Mouse (Mus musculus) WW6 (cell line): Measurements from ENCODE around the gene Dennd1c.

ENCODE experiments used
- DNase-seq: peaks from one replicate; pipeline ENCODE4 v3.0.0-alpha.2; 2013; ENCODE audit warnings: low read depth, low spot score

Dennd1c gene

GRCm38 (mm10) chr17:57048816-57049215 lies 29.5 kb downstream of the Dennd1c start:
- DNase-seq = no peak

GRCm38 (mm10) chr17:57047406-57047805 lies 30.9 kb downstream of the Dennd1c start:
- peak; percentile 87 for DNase-seq

- no peak for DNase-seq
These were observed 36.8 kb downstream of the Dennd1c start, which contains the start of gene Slc25a41 for GRCm38 (mm10) chr17:57041554-57041953. Slc25a41 (minus strand) TSS chr17:57041654.

- DNase-seq = peak; percentile 45
These were observed 39.3 kb downstream of the Dennd1c start for GRCm38 (mm10) chr17:57038978-57039377.

- no peak for DNase-seq
These were observed 45.5 kb downstream of the Dennd1c start for GRCm38 (mm10) chr17:57032854-57033253.

GRCm38 (mm10) chr17:57031661-57032420 lies 46.5 kb downstream of the Dennd1c start:
- peak; percentile 100 for DNase-seq

GRCm38 (mm10) chr17:57030931-57031660 lies 47.2 kb downstream of the Dennd1c start, which contains the start of gene Khsrp:
Khsrp (minus strand) TSS chr17:57031522.
- no peak for DNase-seq

GRCm38 (mm10) chr17:57029691-57030090 lies 48.6 kb downstream of the Dennd1c start:
- DNase-seq = no peak

GRCm38 (mm10) chr17:57027471-57027870 lies 50.8 kb downstream of the Dennd1c start:
- DNase-seq = no peak

GRCm38 (mm10) chr17:57020960-57021359 lies 57.4 kb downstream of the Dennd1c start:
- no peak for DNase-seq

GRCm38 (mm10) chr17:57019693-57020092 lies 58.6 kb downstream of the Dennd1c start:
- no peak for DNase-seq
